Mouse (Mus musculus): ENCODE results near the gene Eif4e1b. TPM values are rescaled to one million over a fixed set of nuclear protein-coding genes. Genes with fewer than 3 reads are reported as not detected.
"Not testable (repeated sequence)": the region's sequence is repeated elsewhere in the genome, so short reads cannot be mapped to it uniquely, and the experiment has no call there.

Gene Eif4e1b
- total RNA-seq, 4 experiments from 2014 or later, result 0.35 TPM; not detected in 3

DNA sequence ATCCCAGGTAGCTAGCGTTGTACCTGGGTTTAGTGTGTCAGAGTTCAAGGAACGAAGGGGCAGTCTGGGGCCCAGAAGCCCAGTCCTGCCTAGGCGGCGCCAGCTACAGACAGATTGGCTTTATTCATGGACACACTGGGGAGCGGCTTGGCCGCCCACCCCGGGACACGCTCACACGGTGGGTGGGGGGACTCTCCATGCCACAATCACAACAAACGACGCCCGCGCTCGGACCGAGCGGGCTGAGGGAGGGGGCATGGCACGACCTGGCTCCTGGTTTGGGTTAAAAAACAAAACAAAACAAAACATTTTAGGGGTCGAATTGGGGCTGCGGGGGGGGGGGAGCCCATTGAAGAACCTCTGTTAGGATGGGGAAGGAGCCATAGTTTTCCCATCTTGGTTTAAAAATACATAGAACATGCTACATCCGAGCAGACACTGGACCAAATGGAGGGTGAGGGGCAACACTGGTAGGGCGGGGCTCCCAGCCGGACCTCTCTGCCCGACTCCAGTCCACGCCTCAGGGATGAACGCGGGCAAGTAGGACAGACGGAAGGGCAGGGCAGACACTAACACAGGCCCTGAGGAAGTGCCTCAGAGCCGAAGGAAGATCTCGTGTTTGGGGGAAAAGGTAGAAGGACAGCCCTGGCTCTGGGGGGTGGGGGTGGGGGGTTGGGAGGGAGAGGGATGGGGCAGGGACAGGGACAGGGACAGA is 24.9 kb upstream of the Eif4e1b start:
- DNase-seq (ENCODE audit: low spot score in 2 of 2), result peak in 1 of 2 experiments; percentile 13

GRCm38 (mm10) chr13:54759496-54759895 is 24.3 kb upstream of the Eif4e1b start:
- peak in 1 of 2 experiments; percentile 22 for DNase-seq (ENCODE audit: low spot score in 2 of 2)

- peak; percentile 90 to 91 for DNase-seq (ENCODE audit: low spot score in 2 of 2)
These were observed 23.5 kb upstream of the Eif4e1b start for GRCm38 (mm10) chr13:54760164-54760795.

GRCm38 (mm10) chr13:54760906-54761305 is 22.9 kb upstream of the Eif4e1b start:
- peak in 1 of 2 experiments; percentile 13 for DNase-seq (ENCODE audit: low spot score in 2 of 2)

DNA sequence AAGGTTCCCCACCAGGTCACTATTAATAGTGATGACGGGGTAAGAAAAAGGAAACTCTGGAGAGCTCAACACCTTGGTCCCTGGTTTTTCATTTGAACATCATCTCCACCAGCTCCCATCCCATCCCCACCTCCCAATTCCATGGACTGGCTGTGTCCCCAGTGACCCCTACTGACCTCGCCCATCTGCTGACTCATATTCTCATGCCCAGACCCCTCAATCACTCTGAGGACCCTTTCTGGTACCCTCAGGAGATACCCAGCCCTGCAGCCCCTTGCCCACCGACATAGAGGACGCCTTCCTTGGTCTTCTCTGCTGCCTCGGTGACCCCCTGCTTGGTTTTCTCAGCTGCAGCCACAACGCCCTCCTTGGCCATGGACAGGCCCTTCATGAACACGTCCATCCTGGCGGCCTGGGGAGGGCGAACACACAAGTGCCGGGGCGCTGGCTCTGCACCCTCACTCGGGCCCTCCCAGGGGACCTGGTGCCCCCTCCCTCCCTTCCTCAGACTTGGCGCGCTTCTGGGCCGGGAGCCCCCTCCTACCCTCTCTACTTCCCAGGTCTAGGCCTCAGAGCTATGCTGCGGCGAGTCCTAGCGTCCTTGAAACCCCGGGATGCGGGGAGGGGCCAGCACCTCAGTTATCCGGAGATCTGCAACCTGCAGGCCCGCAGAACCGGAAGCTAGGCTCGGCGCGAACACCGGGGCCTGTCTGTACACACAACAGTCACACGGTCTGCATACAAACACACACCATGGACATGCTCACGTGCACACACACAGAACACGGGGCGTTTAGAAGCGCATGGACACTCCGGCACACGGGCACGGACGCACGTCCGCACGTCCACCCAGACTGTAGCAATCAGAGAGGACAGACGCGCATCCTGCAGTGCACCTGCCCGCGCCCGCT is 18.3 kb upstream of the Eif4e1b start:
- peak in 1 of 2 experiments; percentile 40 for DNase-seq (ENCODE audit: low spot score in 2 of 2)

DNA sequence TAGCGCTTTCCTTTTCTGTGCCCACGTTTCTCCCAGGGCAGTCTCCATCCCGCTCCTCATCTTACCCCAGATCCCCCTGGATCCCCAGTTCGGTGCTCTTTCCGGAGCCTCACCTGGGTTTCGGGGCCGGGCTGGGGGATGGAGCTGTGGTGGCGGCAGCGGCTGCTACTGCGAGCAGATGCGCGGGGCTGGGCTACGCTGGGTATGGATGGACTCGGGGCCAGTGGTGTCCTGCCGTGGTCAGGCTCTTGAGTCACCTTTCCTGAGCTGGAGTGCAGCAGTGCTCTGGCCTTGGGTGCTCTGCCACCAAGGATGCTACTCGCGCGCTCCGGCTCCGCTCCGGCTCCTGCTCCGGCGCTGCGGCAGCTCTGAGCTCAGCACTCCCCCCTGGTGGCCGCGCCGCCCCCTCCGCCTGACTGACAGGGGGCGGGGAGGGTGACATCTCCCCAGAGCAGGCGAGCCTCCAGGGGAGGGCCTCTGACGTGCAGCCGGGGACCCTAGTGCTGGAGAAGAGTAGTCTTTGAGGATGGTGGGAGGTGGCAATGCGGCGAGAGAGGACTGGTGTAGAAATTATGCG is 17.5 kb upstream of the Eif4e1b start, which contains the start of gene Sncb:
TSS of gene Sncb (minus strand) at position 404 of the 577 bp plus-strand sequence.
- DNase-seq (ENCODE audit: low spot score in 2 of 2), result peak; percentile 73 to 82

- DNase-seq (ENCODE audit: low spot score in 2 of 2), result no peak
These were observed 16.8 kb upstream of the Eif4e1b start for GRCm38 (mm10) chr13:54767012-54767411.

DNA sequence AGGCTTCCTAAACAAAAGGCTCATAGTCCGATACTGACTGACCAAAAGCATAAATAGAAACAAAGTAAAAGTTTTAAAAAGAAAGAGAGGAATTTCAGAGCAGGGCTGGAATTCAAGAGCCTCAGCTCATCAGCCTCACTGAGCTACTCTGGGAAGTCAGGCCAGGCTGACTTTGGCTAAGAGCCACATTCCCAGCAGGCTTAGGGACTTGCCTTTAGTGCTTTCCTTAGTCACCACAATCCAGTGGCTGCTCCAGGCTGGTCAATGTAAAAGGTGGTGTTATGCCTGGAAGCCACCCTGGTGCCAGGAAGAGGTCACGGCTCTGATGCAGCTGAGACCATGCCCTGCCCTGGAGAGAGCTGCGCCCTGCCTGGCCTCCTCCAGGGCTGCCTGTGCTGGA is 3.2 kb upstream of the Eif4e1b start:
- DNase-seq (ENCODE audit: low spot score in 2 of 2), result no peak

- DNase-seq (ENCODE audit: low spot score in 2 of 2), result no peak
These were observed 2.7 kb upstream of the Eif4e1b start for GRCm38 (mm10) chr13:54781086-54781485.

DNA sequence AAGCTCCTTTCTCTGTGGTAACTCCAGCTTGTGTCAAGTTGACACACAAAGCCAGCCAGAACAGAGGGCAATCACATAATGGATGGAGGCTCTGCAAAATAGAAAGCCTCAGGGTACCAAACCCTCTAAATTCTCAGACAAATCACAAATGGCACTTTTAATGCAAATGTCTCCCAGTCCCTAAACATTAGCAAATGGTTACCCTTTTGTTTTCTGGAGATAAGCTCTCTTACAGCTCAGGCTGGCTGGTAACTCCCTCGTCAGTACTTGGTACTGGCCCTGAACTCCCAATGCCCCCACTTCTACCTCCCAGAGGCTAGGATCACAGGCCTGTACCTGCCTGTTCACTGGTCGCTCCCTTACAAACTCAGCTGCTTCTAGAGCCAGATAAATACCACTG is 563 bp upstream of the Eif4e1b start:
- DNase-seq (ENCODE audit: low spot score in 2 of 2), result no peak

- not testable (repeated sequence) for DNase-seq (ENCODE audit: low spot score in 2 of 2)
These were observed 3.8 kb downstream of the Eif4e1b start for GRCm38 (mm10) chr13:54787591-54787990.

GRCm38 (mm10) chr13:54788740-54789560 is 5.2 kb downstream of the Eif4e1b start, which contains the start of gene Tspan17:
Tspan17 (plus strand) TSS chr13:54789377.
- peak; percentile 94 to 96 for DNase-seq (ENCODE audit: low spot score in 2 of 2)

DNA sequence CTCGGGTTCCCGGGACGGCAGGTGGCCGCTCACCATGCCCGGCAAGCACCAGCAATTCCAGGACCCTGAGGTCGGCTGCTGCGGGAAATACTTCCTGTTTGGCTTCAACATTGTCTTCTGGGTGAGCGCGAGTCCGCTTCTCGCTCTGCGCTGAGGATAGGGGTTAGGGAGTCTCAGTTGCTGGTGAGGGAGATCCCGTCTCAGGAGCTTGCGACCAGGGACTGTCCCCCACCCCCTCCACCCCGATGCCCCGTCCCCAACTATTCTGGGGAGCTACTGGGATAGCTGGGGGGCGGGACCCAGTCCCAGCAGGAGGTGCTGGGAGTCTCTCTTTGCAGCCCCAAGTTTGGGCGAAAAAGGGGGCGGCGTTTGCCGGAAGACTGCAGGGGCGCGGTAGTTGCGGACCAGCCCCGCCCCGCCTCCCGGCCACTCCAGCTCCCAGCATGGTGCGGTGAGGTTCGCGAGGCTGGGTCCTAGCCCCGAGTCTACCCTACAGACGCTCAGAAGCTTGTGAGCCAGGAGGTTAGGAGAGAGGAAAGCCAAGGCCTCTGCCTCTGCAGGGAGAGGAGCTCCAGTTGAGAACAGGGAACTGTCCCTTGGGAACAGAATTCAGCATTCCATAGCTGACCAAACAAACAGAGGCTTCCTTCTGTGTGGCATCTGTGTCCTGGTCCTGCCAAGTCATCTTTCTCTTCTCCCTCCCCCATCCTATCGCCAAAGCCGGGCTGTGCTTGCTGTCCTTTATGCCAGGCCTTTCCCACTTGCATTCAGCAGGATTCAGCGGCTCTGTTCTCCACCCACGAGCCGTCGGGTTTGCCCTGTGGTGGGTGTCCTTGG is 6.0 kb downstream of the Eif4e1b start:
- DNase-seq (ENCODE audit: low spot score in 2 of 2), result peak in 1 of 2 experiments; percentile 51

DNA sequence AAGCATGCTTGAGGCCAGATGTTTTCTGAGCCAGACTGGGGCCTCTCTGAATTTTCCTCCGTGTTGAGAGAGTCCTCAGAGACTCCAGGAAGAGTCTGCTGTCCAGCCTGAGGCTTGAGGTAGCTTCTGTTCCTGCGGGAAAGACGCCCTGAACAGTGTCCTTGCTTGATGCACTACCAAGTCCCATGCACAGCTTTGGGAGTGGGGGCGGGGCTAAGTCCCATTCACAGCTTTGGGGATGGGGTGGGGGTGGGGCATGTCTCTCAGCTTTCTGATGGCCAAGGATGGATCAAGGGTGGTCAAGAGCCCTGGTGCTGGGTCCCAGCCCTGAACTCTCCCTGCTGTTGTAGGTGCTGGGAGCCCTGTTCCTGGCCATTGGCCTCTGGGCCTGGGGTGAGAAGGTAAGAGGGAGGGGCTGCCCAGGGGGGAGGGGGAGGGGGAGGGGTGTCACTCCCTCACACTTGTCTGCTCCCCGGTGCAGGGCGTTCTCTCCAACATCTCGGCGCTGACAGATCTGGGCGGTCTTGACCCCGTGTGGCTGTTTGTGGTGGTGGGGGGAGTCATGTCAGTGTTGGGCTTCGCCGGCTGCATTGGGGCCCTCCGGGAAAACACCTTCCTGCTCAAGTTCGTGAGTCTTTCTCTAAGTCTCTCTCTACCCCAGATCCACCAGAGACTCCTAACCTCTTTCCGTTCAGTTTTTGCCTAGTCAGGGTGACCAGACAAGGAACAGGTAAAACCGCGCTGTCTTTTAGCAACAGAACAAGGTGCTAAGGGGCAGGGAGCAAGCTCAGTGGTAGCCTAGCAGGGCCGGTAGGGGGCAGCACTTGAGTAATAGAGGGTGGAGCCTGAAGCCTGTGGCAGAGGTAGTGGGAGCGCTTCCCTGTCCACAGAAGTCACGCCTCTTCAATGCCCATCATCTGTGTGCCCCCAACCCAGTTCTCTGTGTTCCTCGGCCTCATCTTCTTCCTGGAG is 8.7 kb downstream of the Eif4e1b start:
- DNase-seq (ENCODE audit: low spot score in 2 of 2), result no peak

- DNase-seq (ENCODE audit: low spot score in 2 of 2), result peak in 1 of 2 experiments; percentile 64
These were observed 10.3 kb downstream of the Eif4e1b start for GRCm38 (mm10) chr13:54794002-54794577.

- DNase-seq (ENCODE audit: low spot score in 2 of 2), result no peak
These were observed 11.0 kb downstream of the Eif4e1b start for GRCm38 (mm10) chr13:54794843-54795242.

DNA sequence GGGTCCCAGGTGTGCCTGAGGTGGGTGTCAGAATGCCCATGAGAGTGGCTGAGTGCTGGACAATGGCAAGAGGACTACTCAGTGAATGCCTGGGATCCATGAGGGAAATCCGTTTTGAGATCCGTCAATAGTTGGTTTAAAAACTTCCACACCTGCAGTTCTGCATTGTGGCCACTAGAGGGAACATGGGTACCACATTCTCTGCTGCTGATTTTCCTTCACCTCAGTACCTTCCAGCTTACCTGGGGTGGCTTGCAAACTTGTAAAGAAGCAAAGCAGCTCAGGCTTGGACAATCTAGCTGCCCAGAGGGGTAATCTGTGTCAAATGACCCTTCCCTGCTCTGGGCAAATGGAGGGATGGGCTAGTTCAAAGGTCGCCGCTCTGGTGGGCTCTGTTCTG is 13.6 kb downstream of the Eif4e1b start:
- peak in 1 of 2 experiments; percentile 60 for DNase-seq (ENCODE audit: low spot score in 2 of 2)

Measured in layer of hippocampus, adult 8-10 months (tissue).